Comparison of ENCODE assay signal across 8 mouse cellular contexts in genomic region chr5:124538813-124539792, GRCm38 (mm10). TPM values are rescaled to one million over a fixed set of nuclear protein-coding genes. Genes with fewer than 3 reads are reported as not detected.
A peak's percentile ranks its signal among the peaks of the same experiment; 100 is the strongest.
DNase-seq lines count a peak whose midpoint lies in the region; ATAC-seq lines count a peak whose summit lies in the region.

No protein-coding gene starts in this region.

- no peak for ATAC-seq in neural tube, embryonic 11.5 days (ENCODE audit: insufficient read depth, low FRiP score, low TSS enrichment)
- peak; percentile 34 for ATAC-seq in megakaryocyte, adult 5-6 weeks (ENCODE audit: poor library complexity, severe bottlenecking)
- no peak for ATAC-seq in granulocyte monocyte progenitor cell, adult 5-6 weeks (replicated peaks; ENCODE audit: poor library complexity, severe bottlenecking)

- H3K27ac ChIP-seq in neural tube, embryonic 11.5 days (ENCODE audit: low read depth, low read length) = no peak overlapping the region

- no peaks in the 10 kb centered on the region for H3K9me3 ChIP-seq in neural tube, embryonic 11.5 days (ENCODE audit: control insufficient read depth, low read length)

- H3K27me3 ChIP-seq in neural tube, embryonic 11.5 days (ENCODE audit: control insufficient read depth, insufficient read depth, low read length) = no peaks in the 10 kb centered on the region

- H3K4me1 ChIP-seq in neural tube, embryonic 11.5 days (ENCODE audit: control insufficient read depth, insufficient read depth, low read length) = peaks cover 5% of the 10 kb centered on the region; the same call in 1 of the 2 replicates

- peak; percentile 9 for DNase-seq in neural tube, embryonic 11.5 days (ENCODE audit: low spot score)
- DNase-seq in neural tube, embryonic 10.5 days (ENCODE audit: extremely low spot score, low spot score) = no peak
- peak; percentile 79 for DNase-seq in adipocyte (ENCODE audit: low spot score)
- peak; percentile 74 for DNase-seq in embryo, embryonic 10.5 days (ENCODE audit: low spot score)
- DNase-seq in layer of hippocampus, adult 18-20 months (ENCODE audit: low spot score in 2 of 2) = peak; percentile 67 to 87
- DNase-seq in thymus, postnatal 0 days (ENCODE audit: low spot score) = peak; percentile 76

- H3K4me2 ChIP-seq in neural tube, embryonic 11.5 days (ENCODE audit: low read depth) = no peak overlapping the region

- 84% methylated on average over 15 of the region's 16 CpGs for WGBS in neural tube, embryonic 11.5 days

- H3K36me3 ChIP-seq in neural tube, embryonic 11.5 days (ENCODE audit: control insufficient read depth, insufficient read depth, low read length) = peaks cover 3% of the 10 kb centered on the region; the same call in 1 of the 2 replicates

- no peak overlapping the region for H3K9ac ChIP-seq in neural tube, embryonic 11.5 days (ENCODE audit: low read length)

- no peak overlapping the region for H3K4me3 ChIP-seq in neural tube, embryonic 11.5 days (ENCODE audit: low read depth, low read length)

RNA-seq across cellular contexts. Expression of gene Tmed2, which starts 1.4 kb away (rescaled TPM):
- 480 and 486 TPM in 2 replicates for polyA plus RNA-seq in neural tube, embryonic 11.5 days (2014; fragmentation: Nextera tagmentation; extraction: Ambion mirVana)
- 100 to 1,000 TPM in 1 of 2 experiments, 10 to 100 TPM in 1; 96.7 to 100 TPM for total RNA-seq in layer of hippocampus, adult 18-20 months (2021)
- 561 and 605 TPM in 2 replicates for total RNA-seq in megakaryocyte, adult 5-6 weeks (2015)
- total RNA-seq in megakaryocyte, adult 5-6 weeks (2017) = 974 and 1,002 TPM in 2 replicates
- 489 and 490 TPM in 2 replicates for polyA plus RNA-seq in thymus, postnatal 0 days (2015; fragmentation: Nextera tagmentation; extraction: Ambion mirVana)
- 512 and 560 TPM in 2 replicates for total RNA-seq in granulocyte monocyte progenitor cell, adult 5-6 weeks (2014; fragmentation: Nextera tagmentation)
- total RNA-seq in granulocyte monocyte progenitor cell, adult 5-6 weeks (2017) = 584 and 1,053 TPM in 2 replicates

RNA-seq across cellular contexts. Expression of gene Rilpl1, which starts 7.9 kb away (rescaled TPM):
- 21.3 and 23.2 TPM in 2 replicates for polyA plus RNA-seq in neural tube, embryonic 11.5 days (2014; fragmentation: Nextera tagmentation; extraction: Ambion mirVana)
- total RNA-seq in layer of hippocampus, adult 18-20 months (2021) = 10 to 100 TPM; 75.7 to 89.4 TPM
- 0.75 and 1.2 TPM in 2 replicates for total RNA-seq in megakaryocyte, adult 5-6 weeks (2015)
- 0.48 and 0.65 TPM in 2 replicates for total RNA-seq in megakaryocyte, adult 5-6 weeks (2017)
- polyA plus RNA-seq in thymus, postnatal 0 days (2015; fragmentation: Nextera tagmentation; extraction: Ambion mirVana) = 4.6 and 4.8 TPM in 2 replicates
- total RNA-seq in granulocyte monocyte progenitor cell, adult 5-6 weeks (2014; fragmentation: Nextera tagmentation) = 1.3 TPM in 1 of 2 replicates, not detected in the other
- not detected in 2 replicates for total RNA-seq in granulocyte monocyte progenitor cell, adult 5-6 weeks (2017)

RNA-seq across cellular contexts. Expression of gene Ddx55, which starts 13.6 kb away (rescaled TPM):
- polyA plus RNA-seq in neural tube, embryonic 11.5 days (2014; fragmentation: Nextera tagmentation; extraction: Ambion mirVana) = 14.6 and 18.4 TPM in 2 replicates
- 10 to 100 TPM; 23.8 to 24.4 TPM for total RNA-seq in layer of hippocampus, adult 18-20 months (2021)
- total RNA-seq in megakaryocyte, adult 5-6 weeks (2015) = 6.5 and 7.7 TPM in 2 replicates
- 7.2 and 15.1 TPM in 2 replicates for total RNA-seq in megakaryocyte, adult 5-6 weeks (2017)
- 16.5 and 19.7 TPM in 2 replicates for polyA plus RNA-seq in thymus, postnatal 0 days (2015; fragmentation: Nextera tagmentation; extraction: Ambion mirVana)
- 14.5 and 19.8 TPM in 2 replicates for total RNA-seq in granulocyte monocyte progenitor cell, adult 5-6 weeks (2014; fragmentation: Nextera tagmentation)
- total RNA-seq in granulocyte monocyte progenitor cell, adult 5-6 weeks (2017) = 8.4 and 10.6 TPM in 2 replicates

RNA-seq across cellular contexts. Expression of gene Eif2b1, which starts 39.8 kb away (rescaled TPM):
- 81.0 and 94.5 TPM in 2 replicates for polyA plus RNA-seq in neural tube, embryonic 11.5 days (2014; fragmentation: Nextera tagmentation; extraction: Ambion mirVana)
- total RNA-seq in layer of hippocampus, adult 18-20 months (2021) = 10 to 100 TPM; 32.7 to 37.5 TPM
- 24.8 and 28.0 TPM in 2 replicates for total RNA-seq in megakaryocyte, adult 5-6 weeks (2015)
- total RNA-seq in megakaryocyte, adult 5-6 weeks (2017) = 15.6 and 20.0 TPM in 2 replicates
- polyA plus RNA-seq in thymus, postnatal 0 days (2015; fragmentation: Nextera tagmentation; extraction: Ambion mirVana) = 69.5 and 71.1 TPM in 2 replicates
- 49.6 and 52.0 TPM in 2 replicates for total RNA-seq in granulocyte monocyte progenitor cell, adult 5-6 weeks (2014; fragmentation: Nextera tagmentation)
- total RNA-seq in granulocyte monocyte progenitor cell, adult 5-6 weeks (2017) = 39.5 and 50.9 TPM in 2 replicates

RNA-seq across cellular contexts. Expression of gene Gtf2h3, which starts 39.8 kb away (rescaled TPM):
- polyA plus RNA-seq in neural tube, embryonic 11.5 days (2014; fragmentation: Nextera tagmentation; extraction: Ambion mirVana) = 73.3 and 83.0 TPM in 2 replicates
- 10 to 100 TPM; 28.3 to 30.7 TPM for total RNA-seq in layer of hippocampus, adult 18-20 months (2021)
- 8.0 and 8.6 TPM in 2 replicates for total RNA-seq in megakaryocyte, adult 5-6 weeks (2015)
- 11.6 and 20.7 TPM in 2 replicates for total RNA-seq in megakaryocyte, adult 5-6 weeks (2017)
- polyA plus RNA-seq in thymus, postnatal 0 days (2015; fragmentation: Nextera tagmentation; extraction: Ambion mirVana) = 43.8 and 50.2 TPM in 2 replicates
- total RNA-seq in granulocyte monocyte progenitor cell, adult 5-6 weeks (2014; fragmentation: Nextera tagmentation) = 4.5 and 27.1 TPM in 2 replicates
- 14.7 and 21.5 TPM in 2 replicates for total RNA-seq in granulocyte monocyte progenitor cell, adult 5-6 weeks (2017)

Comparison
In these comparisons a context has a peak if more than half of its experiments do, and no peak if none do; other contexts are left out.
1. RNA of gene Tmed2, which starts 1.4 kb away (total RNA-seq): 561 to 1,002 TPM in megakaryocyte, adult 5-6 weeks and 512 to 1,053 TPM in granulocyte monocyte progenitor cell, adult 5-6 weeks; 96.7 to 100 TPM in layer of hippocampus, adult 18-20 months; every median in the first group is over 4 times any median in the second.
2. RNA of gene Rilpl1, which starts 7.9 kb away (total RNA-seq): 75.7 to 89.4 TPM in layer of hippocampus, adult 18-20 months; 0.48 to 1.2 TPM in megakaryocyte, adult 5-6 weeks and 1.3 TPM in granulocyte monocyte progenitor cell, adult 5-6 weeks; every median in the first group is over 10 times any median in the second.